Mouse (Mus musculus) bone marrow macrophage, adult 2 months (primary cell): ENCODE measurements around the gene Il12rb2. TPM values are rescaled to one million over a fixed set of nuclear protein-coding genes. Genes with fewer than 3 reads are reported as not detected.
A peak's percentile ranks its signal among the peaks of the same experiment; 100 is the strongest.

ENCODE experiments used
- H3K27ac ChIP-seq: 2 replicates; pipeline ENCODE4 v1.5.1; 2012; ENCODE audit warnings: low read depth, low read length; ENCODE audit not compliant: insufficient read depth
- H3K4me1 ChIP-seq: 2 replicates; pipeline ENCODE4 v1.6.1; 2012; ENCODE audit warnings: low read length; ENCODE audit not compliant: control insufficient read depth, insufficient read depth
- H3K4me3 ChIP-seq: 2 replicates; pipeline ENCODE4 v1.5.1; 2012; ENCODE audit warnings: mild to moderate bottlenecking, low read length, moderate library complexity; ENCODE audit not compliant: insufficient read depth
- CTCF ChIP-seq: IDR thresholded peaks from 2 replicates; pipeline ENCODE4 v1.5.1; 2012; ENCODE audit warnings: low read depth, mild to moderate bottlenecking, low read length, moderate library complexity
- POLR2A ChIP-seq: IDR thresholded peaks from 2 replicates; pipeline ENCODE4 v1.6.1; 2012; ENCODE audit warnings: mild to moderate bottlenecking, low read depth, low read length, borderline replicate concordance
- polyA plus RNA-seq: library from polyadenylated mRNA; stranded (reverse); fragments of >200 nt; gene quantifications from 2 replicates; pipeline ENCODE4 v1.2.4, GENCODE M21; 2012; ENCODE audit not compliant: missing spikeins, insufficient read depth, insufficient read length

Il12rb2 gene
- 4.4 and 4.8 TPM in 2 replicates for polyA plus RNA-seq

DNA sequence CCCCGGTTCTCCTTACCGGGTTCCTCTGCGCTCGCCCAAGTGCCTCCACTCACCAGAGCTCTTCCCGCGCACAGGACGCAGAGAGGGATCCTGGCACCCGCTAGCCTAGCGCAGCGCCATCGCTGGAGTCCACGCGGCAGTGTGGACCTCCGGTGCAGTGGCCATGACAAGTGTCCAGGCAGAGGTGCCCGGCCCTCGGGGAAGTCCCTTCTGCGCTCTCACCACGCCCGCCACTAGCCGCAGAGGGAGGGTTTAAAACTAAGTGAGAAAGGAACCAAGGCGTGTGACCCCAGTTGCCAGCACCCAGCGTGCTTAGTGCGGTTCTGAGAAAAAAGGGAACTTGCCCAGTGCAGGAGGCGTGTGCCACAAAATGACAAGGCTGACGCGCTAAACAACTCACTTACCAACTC, at the start of gene Il12rb2:
Il12rb2 (minus strand) TSS at position 207 of the 410 bp plus-strand sequence.
- peak within 1 kb of the TSS; percentile 80 for H3K4me3 ChIP-seq
- peak within 1 kb of the TSS; percentile 53 for H3K27ac ChIP-seq
- peaks cover 4% of the 10 kb centered on the region for H3K4me1 ChIP-seq
- TF ChIP-seq POLR2A = no peak
- no peak for TF ChIP-seq CTCF

DNA sequence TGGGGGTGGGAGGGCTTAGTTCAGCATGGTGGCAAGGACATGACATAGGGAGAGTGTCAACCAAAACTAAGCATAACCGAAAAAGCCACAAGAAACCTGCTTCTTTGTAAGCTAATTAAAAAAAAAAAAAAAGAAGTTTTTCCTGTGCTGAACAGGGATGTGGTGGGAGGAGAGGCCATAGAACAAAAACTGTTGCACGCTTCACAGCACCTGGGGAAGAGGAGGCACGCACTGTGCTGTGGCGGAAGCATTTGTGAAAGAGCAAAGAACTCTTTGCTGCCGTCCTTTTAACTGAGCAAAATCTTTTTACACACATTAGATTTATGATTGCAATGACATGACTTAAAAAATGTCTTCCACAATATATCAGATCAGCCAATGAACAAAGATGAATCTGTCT, 45.8 kb upstream of the Il12rb2 start:
- Histone ChIP-seq H3K4me1 (no peaks in the 10 kb centered on the region), H3K4me3 (no peak overlapping the region), H3K27ac (no peak overlapping the region)
- TF ChIP-seq POLR2A = no peak
- no peak for TF ChIP-seq CTCF

DNA sequence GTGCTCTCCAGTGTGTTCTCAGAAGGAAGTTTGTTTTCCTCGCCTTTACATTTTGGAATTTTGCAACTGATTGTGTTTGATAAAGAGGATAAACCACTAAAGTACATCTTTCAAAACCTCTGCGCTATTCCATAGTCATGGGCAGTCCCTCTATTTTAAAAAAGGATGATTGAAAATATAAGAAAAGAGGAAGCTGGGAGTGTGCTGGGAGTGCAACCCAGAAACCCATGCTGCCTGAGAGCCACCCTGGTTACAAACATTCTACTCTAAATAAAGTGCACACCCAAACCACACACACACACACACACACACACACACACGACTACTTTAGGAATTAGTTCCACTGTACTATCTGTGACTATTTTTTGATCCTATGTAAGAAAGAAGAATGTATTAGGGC, 40.6 kb upstream of the Il12rb2 start:
- TF ChIP-seq CTCF (no peak), POLR2A (no peak)
- peaks cover 4% of the 10 kb centered on the region; the same call in 1 of the 2 replicates for H3K4me1 ChIP-seq

DNA sequence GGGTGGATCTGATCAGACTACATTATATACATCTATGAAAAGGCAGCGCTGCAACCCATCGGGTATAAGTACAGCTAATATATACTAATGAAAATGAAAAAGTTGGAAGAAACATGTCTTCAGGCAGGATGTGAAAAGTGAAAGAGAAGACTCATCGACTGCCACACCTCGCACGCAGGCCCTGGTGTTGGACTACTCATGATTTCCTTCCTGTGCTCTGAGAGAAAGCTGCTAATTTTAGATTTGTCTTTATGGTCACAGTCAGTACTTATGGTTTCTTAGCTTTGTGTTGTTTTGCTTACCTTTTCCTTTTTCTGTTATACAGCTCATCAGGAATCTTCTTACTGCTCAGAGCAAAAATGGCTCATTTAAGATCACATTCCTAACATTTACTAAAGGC, 39.3 kb upstream of the Il12rb2 start:
- no peak overlapping the region for H3K4me3 ChIP-seq
- no peak overlapping the region for H3K27ac ChIP-seq
- H3K4me1 ChIP-seq = peaks cover 4% of the 10 kb centered on the region; the same call in 1 of the 2 replicates
- TF ChIP-seq POLR2A (no peak), CTCF (no peak)

More for the DNA sequence above, 40.6 kb upstream of the Il12rb2 start:
- H3K27ac ChIP-seq = no peak overlapping the region
- H3K4me3 ChIP-seq = no peak overlapping the region

DNA sequence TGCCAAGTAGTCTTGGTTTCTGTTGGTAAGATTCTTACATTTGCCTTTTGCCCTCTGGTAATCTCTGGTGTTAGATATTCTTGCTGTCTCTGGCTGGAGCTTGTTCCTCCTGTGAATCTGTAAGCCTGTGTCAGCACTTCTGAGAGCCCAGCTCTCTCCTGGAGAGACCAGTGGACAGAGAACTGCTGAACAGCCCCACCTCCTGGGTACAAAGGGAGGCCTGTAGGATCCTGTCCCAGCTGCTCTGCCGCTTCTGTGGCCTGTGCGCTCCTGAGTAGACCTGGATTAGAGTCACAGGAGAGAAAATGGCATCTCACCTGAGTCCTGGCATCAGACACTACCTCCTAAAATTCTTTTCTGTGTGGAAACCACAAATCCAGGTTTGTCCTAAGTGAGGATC, 37.4 kb upstream of the Il12rb2 start:
- TF ChIP-seq POLR2A = no peak
- no peak for TF ChIP-seq CTCF
- no peak overlapping the region for H3K27ac ChIP-seq
- no peak overlapping the region for H3K4me3 ChIP-seq
- H3K4me1 ChIP-seq = peaks cover 4% of the 10 kb centered on the region; the same call in 1 of the 2 replicates

DNA sequence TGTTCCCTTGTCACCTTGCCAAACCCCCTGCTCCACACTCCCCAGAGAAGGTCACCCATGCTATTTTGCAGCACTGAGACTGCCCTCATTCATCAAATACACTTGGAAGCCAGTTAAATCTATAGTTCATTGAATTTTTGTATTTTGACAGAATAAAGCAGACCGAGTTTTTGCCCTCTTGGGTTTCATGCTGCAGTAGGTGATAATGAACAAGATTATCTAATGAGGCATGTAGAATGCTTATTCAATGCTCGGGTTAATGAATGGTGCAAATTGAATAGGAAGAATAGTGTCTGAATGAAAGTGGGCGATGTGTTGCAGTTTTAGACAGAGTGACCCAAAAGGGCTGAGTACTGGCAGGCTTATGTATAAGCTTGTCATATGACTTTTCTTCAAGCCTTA, 29.3 kb upstream of the Il12rb2 start:
- H3K4me1 ChIP-seq = no peaks in the 10 kb centered on the region
- TF ChIP-seq POLR2A (no peak), CTCF (no peak)
- no peak overlapping the region for H3K4me3 ChIP-seq
- H3K27ac ChIP-seq = no peak overlapping the region

DNA sequence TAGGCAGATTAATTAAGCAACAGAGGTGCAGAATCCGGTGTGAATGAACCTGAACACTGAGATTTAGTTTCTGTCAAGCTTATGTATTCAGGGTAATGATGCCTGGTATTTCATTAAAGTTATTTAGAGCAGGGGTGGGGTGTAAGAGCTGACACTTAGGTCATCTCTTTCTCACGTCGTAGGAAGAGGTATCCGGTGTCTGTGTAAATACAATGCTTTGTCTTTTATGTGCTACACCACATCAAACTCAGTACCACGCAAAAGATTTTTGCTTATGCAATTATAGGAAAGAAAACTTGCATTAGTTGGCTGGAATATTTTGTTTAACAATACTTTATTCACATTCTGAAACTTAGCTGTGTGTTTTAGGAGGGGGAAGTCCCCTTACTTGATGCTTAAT, 23.6 kb upstream of the Il12rb2 start:
- Histone ChIP-seq H3K4me3 (no peak overlapping the region), H3K27ac (no peak overlapping the region)
- TF ChIP-seq POLR2A = no peak
- TF ChIP-seq CTCF = no peak

DNA sequence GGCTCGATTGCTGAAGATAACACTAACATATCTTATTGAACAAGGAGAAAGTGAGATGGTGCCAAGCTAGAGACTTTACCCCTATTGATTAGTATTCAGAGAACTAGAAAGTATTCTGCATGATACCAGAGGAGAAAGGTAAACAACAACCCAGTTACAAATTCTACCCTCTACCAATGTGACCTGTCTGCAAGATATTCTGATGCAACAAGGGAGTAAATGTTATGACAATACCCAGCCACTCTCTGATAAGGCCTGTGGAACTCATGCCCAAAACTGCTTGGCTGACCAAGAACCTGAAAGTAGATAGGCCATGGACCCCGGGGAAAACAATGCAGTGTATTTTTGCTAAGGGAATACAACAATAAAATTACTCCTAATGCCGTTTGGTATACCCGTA, 10.2 kb downstream of the Il12rb2 start:
- no peak overlapping the region for H3K4me3 ChIP-seq
- TF ChIP-seq CTCF (no peak), POLR2A (no peak)
- H3K27ac ChIP-seq = no peak overlapping the region
- H3K4me1 ChIP-seq = no peaks in the 10 kb centered on the region

More for the DNA sequence above, 23.6 kb upstream of the Il12rb2 start:
- no peaks in the 10 kb centered on the region for H3K4me1 ChIP-seq

DNA sequence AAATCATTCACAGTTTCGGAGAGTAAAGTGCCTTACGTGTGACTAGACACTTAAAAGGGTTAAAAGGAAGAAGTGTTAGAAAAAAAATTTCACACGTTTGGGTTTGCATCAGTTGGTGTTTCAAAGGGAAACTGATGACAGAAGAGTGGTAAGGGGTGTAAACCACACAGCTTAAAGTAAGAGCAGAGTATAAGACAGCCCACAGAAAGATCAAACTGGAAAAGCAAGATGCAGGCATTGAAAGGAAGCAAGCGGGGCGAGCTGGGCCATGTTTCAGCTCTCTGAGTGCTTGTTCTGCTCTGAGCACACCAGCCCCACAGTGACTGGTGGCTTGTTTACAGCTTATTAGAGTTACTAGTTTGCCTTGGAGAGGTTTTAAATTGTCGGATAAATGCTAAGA, 27.9 kb downstream of the Il12rb2 start:
- TF ChIP-seq CTCF (no peak), POLR2A (no peak)
- Histone ChIP-seq H3K4me3 (no peak overlapping the region), H3K4me1 (0 out of 2 replicates have a peak, but pooled peaks cover 4% of the 10 kb centered on the region), H3K27ac (no peak overlapping the region)

DNA sequence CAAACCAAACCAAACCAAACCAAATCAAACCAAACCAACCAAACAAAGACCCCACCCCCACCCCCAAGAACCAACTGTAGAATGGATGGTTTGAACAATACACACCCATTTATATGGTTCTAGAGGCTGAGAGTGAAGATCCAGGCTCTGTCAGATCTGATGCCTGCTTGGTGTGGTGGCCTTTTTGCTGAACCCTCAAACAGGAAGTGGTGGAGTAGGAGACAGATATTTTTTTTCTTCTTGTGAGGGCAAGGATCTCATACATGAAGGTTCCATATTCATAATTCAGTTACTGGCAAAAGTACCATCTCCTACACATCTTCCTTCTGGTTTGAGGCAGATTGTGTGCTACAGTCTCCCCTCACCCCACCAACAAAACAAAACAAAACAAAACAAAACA, 36.5 kb downstream of the Il12rb2 start:
- no peak for TF ChIP-seq CTCF
- TF ChIP-seq POLR2A = no peak
- Histone ChIP-seq H3K4me3 (no peak overlapping the region), H3K4me1 (0 out of 2 replicates have a peak, but pooled peaks cover 4% of the 10 kb centered on the region), H3K27ac (no peak overlapping the region)

DNA sequence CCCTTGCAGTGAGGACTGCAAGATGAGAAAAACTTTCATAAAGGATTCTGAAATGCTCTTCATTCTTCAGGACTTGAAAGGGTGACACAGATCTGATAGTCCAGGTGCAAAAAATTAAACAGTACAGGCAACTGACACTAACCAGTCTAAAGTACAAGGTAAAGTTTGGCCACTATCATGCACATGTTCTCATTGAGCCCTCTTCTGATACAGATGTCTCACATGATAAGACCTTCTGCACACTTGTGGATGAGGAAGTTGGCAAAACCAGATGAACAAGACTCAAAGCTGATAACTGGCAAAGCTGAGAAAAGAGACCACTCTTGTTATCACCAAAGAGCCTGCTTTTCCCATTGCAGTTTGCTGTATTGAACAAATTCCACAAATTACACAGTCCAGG, 38.0 kb downstream of the Il12rb2 start:
- TF ChIP-seq POLR2A = no peak
- TF ChIP-seq CTCF = no peak

More for the DNA sequence above, 38.0 kb downstream of the Il12rb2 start:
- Histone ChIP-seq H3K4me1 (0 out of 2 replicates have a peak, but pooled peaks cover 4% of the 10 kb centered on the region), H3K27ac (no peak overlapping the region), H3K4me3 (no peak overlapping the region)
